Mouse (Mus musculus) kidney, adult 8-10 months (tissue): ENCODE measurements at regions not wholly inside any gene's neighbourhood (a gene's known extent, or its start where the extent isn't known, plus 50 kb on each side); places are given as distances from the start of the nearest gene placed in this dataset.

Source experiments
- DNase-seq, 2 experiments: peaks; one replicate each; pipeline ENCODE4 v3.0.0; 2022

- DNase-seq: peak; percentile 8 to 52
These were observed 54.2 kb upstream of the Rfpl4b start for GRCm38 (mm10) chr10:38875667-38876245.

GRCm38 (mm10) chr10:38879271-38879670, 57.7 kb upstream of the Rfpl4b start:
- no peak for DNase-seq

DNA sequence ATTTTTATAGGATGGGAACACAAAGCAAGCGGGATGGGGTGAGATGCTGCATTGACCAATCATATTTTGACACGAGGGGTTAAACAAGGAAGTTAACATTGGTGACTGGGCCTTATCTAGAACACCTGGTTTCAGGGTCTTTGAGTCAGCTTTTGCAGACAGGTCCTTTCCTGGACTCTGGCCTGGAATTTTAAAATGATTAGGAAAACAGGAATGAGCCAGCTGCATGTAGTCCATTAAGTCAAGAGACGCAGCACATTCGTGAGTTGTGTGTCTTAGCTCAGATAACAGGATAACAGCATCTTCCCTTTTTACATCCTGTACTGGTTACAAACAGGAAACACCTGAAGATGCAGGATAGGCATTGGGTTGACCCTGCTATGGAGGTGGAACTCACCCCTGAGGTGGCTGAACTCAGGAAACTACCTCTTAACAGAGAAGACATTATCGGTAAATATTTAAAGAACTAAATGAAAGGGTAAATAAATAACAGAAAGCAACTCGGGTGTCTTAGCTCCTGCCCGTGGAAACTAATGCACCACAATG, 59.1 kb upstream of the Rfpl4b start:
- no peak for DNase-seq

DNA sequence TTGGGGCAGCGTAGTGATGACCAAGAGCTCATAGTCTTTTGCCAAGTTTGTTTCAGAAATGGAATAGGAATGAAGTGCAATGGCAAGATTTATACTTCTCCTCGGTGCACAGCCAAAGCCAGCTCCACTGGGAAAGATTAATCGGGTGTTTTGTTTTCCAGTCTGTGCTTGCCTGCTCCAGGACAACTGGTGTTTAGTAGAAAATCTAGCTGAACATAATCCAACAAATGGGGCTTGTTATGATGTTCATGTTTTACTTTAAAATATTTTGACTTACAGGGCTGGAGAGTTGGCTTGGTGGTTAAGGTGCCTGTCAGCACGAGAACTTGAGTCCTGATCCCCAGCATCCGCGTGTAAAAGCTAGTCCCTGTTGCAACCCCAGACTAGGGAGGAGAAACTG, 60.6 kb upstream of the Rfpl4b start:
- peak; percentile 8 to 11 for DNase-seq

GRCm38 (mm10) chr10:38883816-38884599, 62.4 kb upstream of the Rfpl4b start:
- DNase-seq: no peak

- no peak for DNase-seq
These were observed 63.1 kb upstream of the Rfpl4b start for GRCm38 (mm10) chr10:38884641-38885040.

- no peak for DNase-seq
These were observed 64.9 kb upstream of the Rfpl4b start for GRCm38 (mm10) chr10:38886441-38886840.

DNA sequence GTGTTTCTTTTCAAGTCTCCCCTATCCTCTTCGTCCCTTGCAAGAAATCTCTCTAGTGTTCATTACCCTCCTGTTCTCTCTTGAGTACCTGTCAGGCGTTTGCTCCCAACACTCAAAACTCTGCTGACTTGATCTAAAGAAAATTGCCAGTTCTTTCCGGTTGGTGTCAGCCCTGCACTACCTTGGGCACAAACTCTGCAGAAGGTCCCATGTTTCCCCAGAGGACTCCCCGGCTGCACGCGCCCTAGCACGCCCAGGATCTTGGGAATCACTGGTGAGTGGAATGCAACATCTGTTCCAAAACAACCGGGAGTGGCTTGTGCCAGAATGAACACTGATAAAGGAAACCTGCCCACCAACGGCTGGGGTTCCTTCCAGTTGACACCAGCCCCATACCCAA, 66.3 kb upstream of the Rfpl4b start:
- no peak for DNase-seq

- DNase-seq: no peak
These were observed 70.6 kb upstream of the Lama4 start for GRCm38 (mm10) chr10:38894706-38895105.

GRCm38 (mm10) chr10:38895656-38896055, 69.7 kb upstream of the Lama4 start:
- DNase-seq: no peak

GRCm38 (mm10) chr10:38897573-38897972, 67.7 kb upstream of the Lama4 start:
- DNase-seq: peak; percentile 10 to 54

DNA sequence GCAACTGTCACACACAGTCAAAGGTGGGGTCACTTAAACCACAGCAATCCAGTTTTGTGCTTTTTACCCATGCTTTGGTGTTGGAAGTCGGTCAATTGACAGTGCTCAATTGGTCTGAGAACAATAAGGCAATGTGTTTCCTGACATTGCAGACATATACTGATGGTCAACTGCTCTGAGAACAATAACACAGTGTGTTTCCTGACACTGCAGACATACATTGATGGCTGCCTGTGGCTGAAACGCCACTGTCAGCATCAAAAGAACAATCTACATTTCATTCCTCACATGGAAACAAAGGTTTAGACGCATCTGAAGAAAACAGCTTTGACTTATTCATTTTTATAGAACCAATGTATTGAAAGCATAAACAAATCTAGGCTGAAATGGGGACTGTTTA, 59.2 kb upstream of the Lama4 start:
- DNase-seq: no peak

- no peak for DNase-seq
These were observed 57.5 kb upstream of the Lama4 start for GRCm38 (mm10) chr10:38907835-38908234.

- DNase-seq: peak; percentile 14 to 24
These were observed 57.0 kb upstream of the Lama4 start for GRCm38 (mm10) chr10:38908277-38908676.

DNA sequence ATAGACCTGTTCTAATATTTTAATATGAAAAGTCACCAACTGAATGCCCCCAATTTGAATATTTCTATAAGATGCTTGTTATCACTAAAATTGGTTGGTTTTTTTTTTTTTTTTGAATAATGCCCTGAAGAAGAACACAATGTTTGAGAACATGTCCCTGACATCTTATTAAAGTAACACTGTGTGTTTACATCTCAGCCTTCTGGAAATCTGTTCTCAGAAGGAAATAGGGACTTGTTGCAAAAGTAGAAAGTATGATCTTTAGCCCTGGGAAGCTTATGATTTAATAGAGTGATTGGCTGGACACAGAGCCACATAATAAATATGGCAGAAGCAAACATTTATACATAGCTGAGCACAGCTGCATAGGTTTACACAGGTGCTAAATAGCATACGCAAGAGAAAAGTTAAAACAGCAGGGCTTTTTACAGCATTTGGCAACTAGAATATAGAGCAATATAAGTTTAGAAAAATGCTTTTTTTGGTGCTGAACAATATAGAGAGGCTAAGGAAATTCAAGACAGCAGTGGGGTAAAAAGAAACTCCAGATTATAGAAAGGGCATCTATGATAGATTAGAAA, 56.1 kb upstream of the Lama4 start:
- no peak for DNase-seq

DNA sequence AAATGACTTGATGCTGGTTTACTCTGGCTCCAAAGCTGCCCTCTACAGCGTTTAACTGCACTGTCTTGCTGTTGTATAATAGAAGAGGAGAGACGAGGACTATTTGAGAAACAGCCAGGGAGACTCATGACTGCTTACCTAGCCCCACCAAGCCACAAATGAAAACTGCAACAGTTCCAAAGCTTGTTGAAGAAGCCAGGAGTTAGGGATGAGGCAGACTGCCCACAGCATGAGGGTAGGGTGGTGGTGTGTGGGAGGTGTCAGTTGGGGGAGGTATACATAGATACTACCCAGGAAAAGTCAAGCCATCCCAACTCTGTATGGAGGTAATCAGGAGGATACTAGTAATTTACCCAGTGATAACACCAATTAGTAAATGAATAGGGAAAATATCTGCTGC, 55.5 kb upstream of the Lama4 start:
- DNase-seq: no peak

- DNase-seq: no peak
These were observed 52.3 kb upstream of the Lama4 start for GRCm38 (mm10) chr10:38913013-38913412.
